Mouse (Mus musculus) forebrain, embryonic 13.5 days (tissue): ENCODE results near the gene Rapgef6. TPM values are rescaled to one million over a fixed set of nuclear protein-coding genes. Genes with fewer than 3 reads are reported as not detected.

Experiments used
- ATAC-seq: fragments of 200-750 bp; cut with Nextera tagmentation; 2 replicates; pipeline ENCODE4 v1.8.0; 2017
- H3K27ac ChIP-seq: fragments of 300-500 bp; sonication (generic); 2 replicates; pipeline ENCODE4 v1.5.1; 2015; ENCODE audit warnings: inconsistent platforms, mild to moderate bottlenecking, moderate library complexity
- H3K27me3 ChIP-seq: fragments of 300-500 bp; sonication (generic); 2 replicates; pipeline ENCODE4 v1.6.1; 2015; ENCODE audit warnings: mild to moderate bottlenecking, inconsistent platforms
- H3K36me3 ChIP-seq: fragments of 300-500 bp; sonication (generic); 2 replicates; pipeline ENCODE4 v1.6.1; 2015; ENCODE audit warnings: mild to moderate bottlenecking, inconsistent platforms; ENCODE audit not compliant: poor library complexity, severe bottlenecking
- H3K4me1 ChIP-seq: fragments of 300-500 bp; sonication (generic); 2 replicates; pipeline ENCODE4 v1.6.1; 2015; ENCODE audit warnings: inconsistent platforms
- H3K4me2 ChIP-seq: fragments of 300-500 bp; sonication (generic); 2 replicates; pipeline ENCODE4 v1.6.1; 2015; ENCODE audit warnings: inconsistent platforms, mild to moderate bottlenecking, moderate library complexity
- H3K4me3 ChIP-seq: fragments of 300-500 bp; sonication (generic); 2 replicates; pipeline ENCODE4 v1.5.1; 2015; ENCODE audit warnings: mild to moderate bottlenecking, inconsistent platforms
- H3K9ac ChIP-seq: fragments of 300-500 bp; sonication (generic); 2 replicates; pipeline ENCODE4 v1.6.1; 2015; ENCODE audit warnings: mild to moderate bottlenecking, inconsistent platforms
- H3K9me3 ChIP-seq: fragments of 300-500 bp; sonication (generic); replicated peaks from 2 replicates; pipeline ENCODE4 v1.6.1; 2016; ENCODE audit warnings: inconsistent platforms
- WGBS: fragments of 180-500 bp; shearing (Covaris S2); methylation state at CpG from one replicate; pipeline ENCODE4 v1.1.7; 2015; 5-methylcytosine and 5-hydroxymethylcytosine counted together
- polyA plus RNA-seq: library from polyadenylated mRNA; unstranded; fragments of >200 nt; fragmentation: Nextera tagmentation; extraction: Ambion mirVana; gene quantifications from 2 replicates; pipeline ENCODE4 v1.2.1, GENCODE M21; 2015

The Rapgef6 gene
- polyA plus RNA-seq, 1 experiment from 2014 or later = 36.4 TPM

GRCm38 (mm10) chr11:54530391-54530790 is 7.7 kb downstream of the Rapgef6 start:
- WGBS = 66% methylated on average over 1 of the region's 1 CpGs
- H3K4me2 ChIP-seq = no peak overlapping the region
- ATAC-seq = no peak
- no peaks in the 10 kb centered on the region for H3K9me3 ChIP-seq
- H3K27ac ChIP-seq = no peak overlapping the region
- H3K4me1 ChIP-seq = 0 out of 2 replicates have a peak, but pooled peaks cover 3% of the 10 kb centered on the region
- H3K4me3 ChIP-seq = no peak overlapping the region
- no peaks in the 10 kb centered on the region for H3K27me3 ChIP-seq
- no peaks in the 10 kb centered on the region for H3K36me3 ChIP-seq
- no peak overlapping the region for H3K9ac ChIP-seq

- H3K27me3 ChIP-seq = no peaks in the 10 kb centered on the region
- H3K4me2 ChIP-seq = no peak overlapping the region
- no peak overlapping the region for H3K9ac ChIP-seq
- no peak overlapping the region for H3K27ac ChIP-seq
- H3K4me1 ChIP-seq = 0 out of 2 replicates have a peak, but pooled peaks cover 3% of the 10 kb centered on the region
- 97% methylated on average over 1 of the region's 1 CpGs for WGBS
- H3K4me3 ChIP-seq = no peak overlapping the region
- ATAC-seq = no peak
- H3K9me3 ChIP-seq = no peaks in the 10 kb centered on the region
- H3K36me3 ChIP-seq = no peaks in the 10 kb centered on the region
Observed at GRCm38 (mm10) chr11:54530916-54531315, 8.3 kb downstream of the Rapgef6 start.

GRCm38 (mm10) chr11:54533834-54534233 is 11.2 kb downstream of the Rapgef6 start:
- Histone ChIP-seq H3K9ac (no peak overlapping the region), H3K4me2 (no peak overlapping the region), H3K36me3 (no peaks in the 10 kb centered on the region), H3K27me3 (no peaks in the 10 kb centered on the region), H3K4me3 (no peak overlapping the region), H3K4me1 (peaks cover 9% of the 10 kb centered on the region), H3K27ac (no peak overlapping the region), H3K9me3 (no peaks in the 10 kb centered on the region)
- 88% methylated on average over 2 of the region's 2 CpGs for WGBS
- no peak for ATAC-seq

GRCm38 (mm10) chr11:54534871-54535270 is 12.2 kb downstream of the Rapgef6 start:
- peaks cover 16% of the 10 kb centered on the region for H3K4me1 ChIP-seq
- H3K36me3 ChIP-seq = no peaks in the 10 kb centered on the region
- H3K4me3 ChIP-seq = no peak overlapping the region
- no peak overlapping the region for H3K9ac ChIP-seq
- ATAC-seq = no peak
- H3K9me3 ChIP-seq = no peaks in the 10 kb centered on the region
- no peak overlapping the region for H3K4me2 ChIP-seq
- no peak overlapping the region for H3K27ac ChIP-seq
- H3K27me3 ChIP-seq = no peaks in the 10 kb centered on the region
- 49% methylated on average over 6 of the region's 6 CpGs for WGBS

GRCm38 (mm10) chr11:54539031-54539430 is 16.4 kb downstream of the Rapgef6 start:
- Histone ChIP-seq H3K27me3 (no peaks in the 10 kb centered on the region), H3K27ac (no peak overlapping the region), H3K4me2 (no peak overlapping the region), H3K36me3 (no peaks in the 10 kb centered on the region), H3K9ac (no peak overlapping the region), H3K9me3 (no peaks in the 10 kb centered on the region), H3K4me3 (no peak overlapping the region), H3K4me1 (peaks cover 19% of the 10 kb centered on the region)
- 65% methylated on average over 2 of the region's 2 CpGs for WGBS
- no peak for ATAC-seq

GRCm38 (mm10) chr11:54539486-54539885 is 16.8 kb downstream of the Rapgef6 start:
- Histone ChIP-seq H3K9ac (no peak overlapping the region), H3K27me3 (no peaks in the 10 kb centered on the region), H3K36me3 (no peaks in the 10 kb centered on the region), H3K9me3 (no peaks in the 10 kb centered on the region), H3K4me1 (peaks cover 19% of the 10 kb centered on the region), H3K4me3 (no peak overlapping the region), H3K27ac (peak overlapping the region; percentile 54; the same call in 1 of the 2 replicates), H3K4me2 (no peak overlapping the region)
- ATAC-seq = peak; percentile 27; the same call in 1 of the 2 replicates
- WGBS = 81% methylated on average over 2 of the region's 2 CpGs

GRCm38 (mm10) chr11:54540328-54540727 is 17.7 kb downstream of the Rapgef6 start:
- no peak overlapping the region for H3K4me3 ChIP-seq
- ATAC-seq = peak; percentile 36; the same call in 1 of the 2 replicates
- H3K27me3 ChIP-seq = no peaks in the 10 kb centered on the region
- no peak overlapping the region for H3K9ac ChIP-seq
- peaks cover 19% of the 10 kb centered on the region for H3K4me1 ChIP-seq
- no peaks in the 10 kb centered on the region for H3K9me3 ChIP-seq
- no peak overlapping the region for H3K4me2 ChIP-seq
- H3K27ac ChIP-seq = peak overlapping the region; percentile 54; the same call in 1 of the 2 replicates
- no peaks in the 10 kb centered on the region for H3K36me3 ChIP-seq

GRCm38 (mm10) chr11:54542414-54542813 is 19.8 kb downstream of the Rapgef6 start:
- H3K9ac ChIP-seq = no peak overlapping the region
- H3K9me3 ChIP-seq = no peaks in the 10 kb centered on the region
- H3K27ac ChIP-seq = no peak overlapping the region
- H3K4me3 ChIP-seq = no peak overlapping the region
- no peaks in the 10 kb centered on the region for H3K36me3 ChIP-seq
- no peak overlapping the region for H3K4me2 ChIP-seq
- ATAC-seq = no peak
- peaks cover 19% of the 10 kb centered on the region for H3K4me1 ChIP-seq
- H3K27me3 ChIP-seq = no peaks in the 10 kb centered on the region

GRCm38 (mm10) chr11:54554970-54555369 is 32.3 kb downstream of the Rapgef6 start:
- Histone ChIP-seq H3K36me3 (no peaks in the 10 kb centered on the region), H3K9ac (no peak overlapping the region), H3K27ac (no peak overlapping the region), H3K9me3 (no peaks in the 10 kb centered on the region), H3K4me2 (no peak overlapping the region), H3K27me3 (no peaks in the 10 kb centered on the region), H3K4me1 (no peaks in the 10 kb centered on the region), H3K4me3 (no peak overlapping the region)
- 95% methylated on average over 2 of the region's 2 CpGs for WGBS
- no peak for ATAC-seq

GRCm38 (mm10) chr11:54562761-54563160 is 40.1 kb downstream of the Rapgef6 start:
- Histone ChIP-seq H3K4me3 (no peak overlapping the region), H3K36me3 (no peaks in the 10 kb centered on the region)

GRCm38 (mm10) chr11:54567959-54568358 is 45.3 kb downstream of the Rapgef6 start:
- no peaks in the 10 kb centered on the region for H3K4me1 ChIP-seq
- H3K4me3 ChIP-seq = no peak overlapping the region
- no peaks in the 10 kb centered on the region for H3K36me3 ChIP-seq
- H3K27ac ChIP-seq = no peak overlapping the region
- ATAC-seq = no peak
- no peaks in the 10 kb centered on the region for H3K9me3 ChIP-seq
- H3K9ac ChIP-seq = no peak overlapping the region
- no peak overlapping the region for H3K4me2 ChIP-seq
- H3K27me3 ChIP-seq = no peaks in the 10 kb centered on the region
- 61% methylated on average over 1 of the region's 1 CpGs for WGBS

More at GRCm38 (mm10) chr11:54562761-54563160, 40.1 kb downstream of the Rapgef6 start:
- Histone ChIP-seq H3K4me2 (no peak overlapping the region), H3K9ac (no peak overlapping the region), H3K27ac (no peak overlapping the region), H3K27me3 (no peaks in the 10 kb centered on the region), H3K9me3 (no peaks in the 10 kb centered on the region), H3K4me1 (no peaks in the 10 kb centered on the region)
- 90% methylated on average over 5 of the region's 5 CpGs for WGBS
- ATAC-seq = no peak

- H3K4me2 ChIP-seq = no peak overlapping the region
- no peak overlapping the region for H3K9ac ChIP-seq
- H3K27me3 ChIP-seq = no peaks in the 10 kb centered on the region
- H3K9me3 ChIP-seq = no peaks in the 10 kb centered on the region
- H3K4me3 ChIP-seq = no peak overlapping the region
- ATAC-seq = no peak
- H3K27ac ChIP-seq = no peak overlapping the region
- no peaks in the 10 kb centered on the region for H3K4me1 ChIP-seq
- 93% methylated on average over 2 of the region's 2 CpGs for WGBS
- H3K36me3 ChIP-seq = no peaks in the 10 kb centered on the region
Observed at GRCm38 (mm10) chr11:54574741-54575140, 52.1 kb downstream of the Rapgef6 start.

GRCm38 (mm10) chr11:54592585-54592984 is 69.9 kb downstream of the Rapgef6 start:
- WGBS = 66% methylated on average over 3 of the region's 3 CpGs
- H3K4me3 ChIP-seq = no peak overlapping the region
- H3K27ac ChIP-seq = peak overlapping the region; percentile 65
- H3K4me1 ChIP-seq = peaks cover 17% of the 10 kb centered on the region
- H3K9me3 ChIP-seq = no peaks in the 10 kb centered on the region
- H3K9ac ChIP-seq = no peak overlapping the region
- H3K27me3 ChIP-seq = no peaks in the 10 kb centered on the region
- H3K36me3 ChIP-seq = no peaks in the 10 kb centered on the region
- ATAC-seq = 0 out of 2 replicates have a peak, but pooled peaks have one; percentile 41
- no peak overlapping the region for H3K4me2 ChIP-seq
